Mouse (Mus musculus) lung, postnatal 0 days (tissue): ENCODE measurements at regions not wholly inside any gene's neighbourhood (a gene's known extent, or its start where the extent isn't known, plus 50 kb on each side); places are given as distances from the start of the nearest gene placed in this dataset.

Experiments
- CTCF ChIP-seq: IDR thresholded peaks from 2 replicates; pipeline ENCODE4 v1.5.1; 2016; ENCODE audit warnings: antibody characterized with exemption, mild to moderate bottlenecking
- EP300 ChIP-seq: IDR thresholded peaks from 2 replicates; pipeline ENCODE4 v1.6.1; 2016; ENCODE audit warnings: antibody characterized with exemption, mild to moderate bottlenecking, control low read depth

DNA sequence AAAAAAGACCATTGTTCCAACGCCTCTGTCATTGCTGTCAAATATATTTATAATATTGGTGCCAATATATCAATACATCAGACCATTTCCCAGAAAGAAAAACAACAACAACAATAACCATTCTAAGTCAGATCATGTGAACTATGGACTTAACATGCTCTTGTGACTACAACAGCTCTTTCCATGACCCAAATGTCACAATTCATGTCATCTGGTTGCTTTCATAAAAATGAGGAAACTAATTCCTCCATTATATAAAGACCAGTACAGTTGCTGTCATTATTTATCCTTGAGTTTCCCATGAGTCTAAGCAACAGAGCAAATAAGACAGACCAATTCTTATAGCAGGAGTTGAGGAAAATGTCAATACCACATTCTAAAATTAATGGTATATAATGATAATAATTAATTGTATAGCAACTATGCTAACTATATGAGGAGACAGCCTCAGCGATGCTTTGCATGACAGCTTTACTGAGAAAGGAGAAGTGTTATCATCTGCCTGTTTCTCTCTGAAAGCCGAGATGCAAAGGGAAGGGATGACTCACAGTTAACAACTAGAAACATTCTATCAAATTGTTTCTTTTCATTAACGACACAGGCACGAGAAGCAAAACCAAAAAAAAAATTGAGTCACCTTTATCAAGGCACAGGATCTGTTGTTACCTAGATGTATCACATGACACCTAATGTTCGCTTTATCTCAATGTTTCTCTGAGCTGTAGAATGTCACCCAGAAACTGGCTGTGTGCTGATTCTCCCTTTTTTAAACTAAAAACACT lies 115.4 kb upstream of the Atp2b1 start:
- TF ChIP-seq CTCF: no peak
- no peak for TF ChIP-seq EP300
